Mouse (Mus musculus) stomach, embryonic 15.5 days (tissue): ENCODE results near the gene Il20rb. TPM values are rescaled to one million over a fixed set of nuclear protein-coding genes. Genes with fewer than 3 reads are reported as not detected.
A peak's percentile ranks its signal among the peaks of the same experiment; 100 is the strongest.

ENCODE experiments used
- ATAC-seq: fragments of 200-750 bp; cut with Nextera tagmentation; 2 replicates; pipeline ENCODE4 v1.8.0; 2017; ENCODE audit warnings: low read depth, moderate number of reproducible peaks, moderate TSS enrichment; ENCODE audit not compliant: insufficient read depth, low FRiP score
- H3K27ac ChIP-seq: fragments of 300-500 bp; sonication (generic); 2 replicates; pipeline ENCODE4 v1.5.1; 2015; ENCODE audit warnings: mild to moderate bottlenecking, inconsistent platforms
- H3K27me3 ChIP-seq: fragments of 300-500 bp; sonication (generic); replicated peaks from 2 replicates; pipeline ENCODE4 v1.6.1; 2015; ENCODE audit warnings: inconsistent platforms
- H3K36me3 ChIP-seq: fragments of 300-500 bp; sonication (generic); 2 replicates; pipeline ENCODE4 v1.6.1; 2015; ENCODE audit warnings: inconsistent platforms
- H3K4me1 ChIP-seq: fragments of 300-500 bp; sonication (generic); 2 replicates; pipeline ENCODE4 v1.6.1; 2015; ENCODE audit warnings: inconsistent platforms
- H3K4me2 ChIP-seq: fragments of 300-500 bp; sonication (generic); 2 replicates; pipeline ENCODE4 v1.6.1; 2015; ENCODE audit warnings: mild to moderate bottlenecking, inconsistent platforms
- H3K4me3 ChIP-seq: fragments of 300-500 bp; sonication (generic); replicated peaks from 2 replicates; pipeline ENCODE4 v1.5.1; 2015; ENCODE audit warnings: inconsistent platforms
- H3K9ac ChIP-seq: fragments of 300-500 bp; sonication (generic); 2 replicates; pipeline ENCODE4 v1.6.1; 2015; ENCODE audit warnings: inconsistent platforms
- H3K9me3 ChIP-seq: fragments of 300-500 bp; sonication (generic); 2 replicates; pipeline ENCODE4 v1.6.1; 2016; ENCODE audit warnings: inconsistent platforms
- WGBS: fragments of 180-500 bp; shearing (Covaris S2); methylation state at CpG from one replicate; pipeline ENCODE4 v1.1.7; 2015; 5-methylcytosine and 5-hydroxymethylcytosine counted together
- polyA plus RNA-seq: library from polyadenylated mRNA; unstranded; fragments of >200 nt; fragmentation: Nextera tagmentation; extraction: Ambion mirVana; gene quantifications from 2 replicates; pipeline ENCODE4 v1.2.1, GENCODE M21; 2015

Il20rb gene
- polyA plus RNA-seq, 1 experiment from 2014 or later = 1.4 TPM

GRCm38 (mm10) chr9:100453944-100454663, 32.5 kb downstream of the Il20rb start:
- Histone ChIP-seq H3K36me3 (no peaks in the 10 kb centered on the region), H3K27me3 (no peaks in the 10 kb centered on the region), H3K4me3 (peak overlapping the region; percentile 43), H3K9me3 (no peaks in the 10 kb centered on the region), H3K9ac (peak overlapping the region; percentile 29), H3K4me1 (peaks cover 8% of the 10 kb centered on the region; the same call in 1 of the 2 replicates), H3K4me2 (peak overlapping the region; percentile 81), H3K27ac (no peak overlapping the region)
- ATAC-seq = no peak
- whole genome bisulfite sequencing = 5% methylated on average over 25 of the region's 25 CpGs

DNA sequence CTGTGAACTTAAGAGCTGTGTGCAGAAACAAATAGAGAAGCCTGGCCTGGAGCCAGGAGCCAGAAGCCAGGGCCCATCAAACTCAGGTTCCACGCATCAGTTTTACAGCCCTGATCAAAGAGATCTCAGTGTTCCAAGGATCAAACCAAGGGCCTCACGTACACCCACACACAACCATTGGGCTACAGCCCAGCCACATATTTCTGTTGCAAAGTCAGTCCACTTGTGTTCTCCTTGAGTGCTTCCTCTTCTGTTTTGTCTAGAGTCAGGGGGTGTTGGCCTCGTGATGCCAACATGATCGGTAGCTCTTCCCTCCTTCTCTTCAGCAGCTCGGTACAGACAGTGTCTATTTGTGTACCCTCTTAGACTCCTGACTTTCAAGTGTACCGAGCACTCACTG, 34.2 kb downstream of the Il20rb start:
- Histone ChIP-seq H3K4me3 (no peak overlapping the region), H3K4me2 (no peak overlapping the region), H3K9me3 (no peaks in the 10 kb centered on the region), H3K27ac (no peak overlapping the region), H3K36me3 (no peaks in the 10 kb centered on the region), H3K9ac (no peak overlapping the region), H3K4me1 (peaks cover 8% of the 10 kb centered on the region; the same call in 1 of the 2 replicates), H3K27me3 (no peaks in the 10 kb centered on the region)
- 54% methylated on average over 6 of the region's 6 CpGs for WGBS
- peak; percentile 64 for ATAC-seq

- Histone ChIP-seq H3K4me2 (peak overlapping the region; percentile 77), H3K4me3 (peak overlapping the region; percentile 43), H3K9me3 (no peaks in the 10 kb centered on the region), H3K27ac (no peak overlapping the region), H3K4me1 (no peaks in the 10 kb centered on the region), H3K27me3 (no peaks in the 10 kb centered on the region), H3K9ac (no peak overlapping the region), H3K36me3 (no peaks in the 10 kb centered on the region)
- peak; percentile 79 for ATAC-seq
- WGBS = under 1% methylated on average over 32 of the region's 32 CpGs
Measured at GRCm38 (mm10) chr9:100446059-100446686, 40.4 kb downstream of the Il20rb start.

DNA sequence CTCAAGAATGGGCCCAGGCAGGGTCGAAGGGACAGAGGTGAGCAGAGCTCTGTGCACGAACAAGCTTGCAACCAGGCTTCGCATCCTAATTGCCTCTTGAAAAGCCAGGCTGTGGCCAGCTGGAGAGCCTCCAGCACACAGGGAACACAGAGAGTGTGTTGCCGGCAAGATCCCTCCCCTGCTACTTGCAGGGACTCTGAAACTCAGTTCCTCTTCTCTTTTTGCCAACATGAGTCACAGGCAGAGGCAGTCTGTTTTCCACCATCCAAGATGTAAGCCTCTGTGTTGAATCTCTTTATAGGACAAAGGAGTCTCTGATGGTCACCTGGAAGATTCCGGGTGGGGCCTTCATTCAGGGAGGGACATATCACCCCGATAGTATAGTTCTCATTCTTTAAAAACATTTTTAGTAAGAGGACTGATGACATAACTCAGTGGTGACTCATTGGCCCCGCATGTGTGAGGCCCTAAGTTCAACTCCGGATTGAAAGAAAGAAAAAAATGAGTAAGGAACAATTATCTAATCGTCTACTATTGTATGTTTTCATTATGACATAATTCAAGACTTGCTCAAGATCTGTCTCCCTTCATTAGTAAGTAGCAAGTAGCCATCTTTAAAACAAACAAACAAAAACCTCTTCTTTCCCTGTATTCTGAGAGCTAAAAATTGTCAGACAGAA, 46.3 kb downstream of the Il20rb start:
- H3K4me2 ChIP-seq = no peak overlapping the region

DNA sequence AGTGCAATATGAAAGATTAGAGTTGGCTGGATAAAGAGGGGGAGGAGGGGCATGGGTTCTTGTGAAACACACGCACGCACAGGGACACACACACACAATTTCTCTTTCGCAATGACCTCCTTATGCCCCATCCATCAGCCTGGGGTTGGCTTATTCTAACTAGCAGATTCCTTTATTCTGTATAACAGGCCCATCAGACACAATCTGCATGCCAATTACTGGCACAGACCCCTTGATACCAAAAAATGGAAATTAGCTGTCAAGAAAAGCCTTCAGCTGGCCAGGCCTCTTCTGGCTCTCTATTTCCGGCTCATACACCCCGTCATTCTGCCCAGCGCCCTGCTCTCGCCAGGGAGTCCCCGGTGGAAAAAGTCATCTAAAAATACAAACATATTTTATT, 47.1 kb downstream of the Il20rb start:
- no peaks in the 10 kb centered on the region for H3K36me3 ChIP-seq
- 81% methylated on average over 8 of the region's 8 CpGs for WGBS
- ATAC-seq = no peak
- no peaks in the 10 kb centered on the region for H3K9me3 ChIP-seq
- no peak overlapping the region for H3K9ac ChIP-seq
- H3K4me2 ChIP-seq = no peak overlapping the region
- H3K4me3 ChIP-seq = no peak overlapping the region
- H3K4me1 ChIP-seq = peaks cover 4% of the 10 kb centered on the region; the same call in 1 of the 2 replicates
- no peak overlapping the region for H3K27ac ChIP-seq
- no peaks in the 10 kb centered on the region for H3K27me3 ChIP-seq

More for the DNA sequence above, 46.3 kb downstream of the Il20rb start:
- WGBS = 38% methylated on average over 9 of the region's 9 CpGs
- H3K27ac ChIP-seq = no peak overlapping the region
- no peaks in the 10 kb centered on the region for H3K27me3 ChIP-seq
- no peak overlapping the region for H3K9ac ChIP-seq
- ATAC-seq = no peak
- H3K4me1 ChIP-seq = peaks cover 4% of the 10 kb centered on the region; the same call in 1 of the 2 replicates
- no peaks in the 10 kb centered on the region for H3K9me3 ChIP-seq
- no peaks in the 10 kb centered on the region for H3K36me3 ChIP-seq
- no peak overlapping the region for H3K4me3 ChIP-seq

DNA sequence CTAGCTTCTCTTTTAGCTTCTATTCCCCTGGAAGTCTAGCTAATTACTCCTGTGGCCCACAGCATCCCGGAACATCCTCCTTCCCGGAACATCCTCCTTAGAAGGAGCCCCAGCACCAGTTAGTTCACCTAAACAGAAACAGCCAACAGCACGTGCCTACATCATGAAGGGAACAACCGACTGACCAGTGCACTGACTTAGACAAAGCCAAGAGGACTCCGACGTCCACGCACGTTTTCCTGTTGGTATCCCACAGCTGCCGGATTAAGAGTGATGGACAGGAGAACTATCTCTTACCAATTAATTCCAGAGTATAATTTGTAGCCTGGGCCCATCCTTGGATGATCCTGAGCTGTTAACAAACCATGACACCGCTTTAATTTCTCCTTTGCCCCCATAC, 47.6 kb downstream of the Il20rb start:
- Histone ChIP-seq H3K9ac (no peak overlapping the region), H3K4me1 (peaks cover 4% of the 10 kb centered on the region; the same call in 1 of the 2 replicates), H3K9me3 (no peaks in the 10 kb centered on the region), H3K4me3 (no peak overlapping the region), H3K27me3 (no peaks in the 10 kb centered on the region), H3K4me2 (no peak overlapping the region), H3K36me3 (no peaks in the 10 kb centered on the region), H3K27ac (no peak overlapping the region)
- no peak for ATAC-seq
- 88% methylated on average over 10 of the region's 10 CpGs for WGBS

DNA sequence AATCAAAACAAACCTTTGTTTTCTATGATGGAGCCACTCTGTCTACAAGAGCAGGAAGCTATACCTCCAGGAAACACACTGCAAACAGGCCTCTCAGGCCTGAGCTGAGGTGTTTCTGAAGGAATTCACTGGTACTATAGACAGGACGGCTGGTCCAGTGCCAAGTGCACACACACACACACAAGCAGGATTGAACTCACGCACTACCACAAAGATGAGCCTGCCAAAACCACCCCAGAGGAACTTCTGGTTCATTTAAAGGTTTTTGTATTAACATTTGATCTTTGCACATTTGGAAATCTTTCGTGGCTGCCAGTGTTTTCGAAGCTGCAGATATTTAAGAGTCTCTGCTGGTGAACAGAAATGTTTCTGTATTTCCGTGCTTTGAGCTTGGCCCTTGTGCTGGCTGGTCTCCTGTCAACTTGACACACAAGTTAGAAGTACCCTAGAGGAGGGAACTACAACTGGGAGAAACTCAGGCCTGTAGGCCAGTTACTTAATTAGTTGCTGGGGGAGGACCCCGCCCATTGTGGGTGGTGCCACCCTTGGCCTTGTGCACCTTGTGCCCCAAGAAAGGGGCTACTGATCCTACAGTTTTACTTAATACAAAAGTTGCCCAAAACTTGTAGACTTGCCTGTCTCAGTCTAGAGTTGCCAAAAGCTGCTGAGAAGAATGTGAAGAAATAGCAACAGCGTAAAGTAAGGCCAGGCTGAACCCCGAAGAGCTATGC, 49.6 kb downstream of the Il20rb start:
- Histone ChIP-seq H3K36me3 (no peaks in the 10 kb centered on the region), H3K27me3 (no peaks in the 10 kb centered on the region), H3K9me3 (no peaks in the 10 kb centered on the region), H3K4me2 (no peak overlapping the region), H3K9ac (no peak overlapping the region), H3K4me3 (no peak overlapping the region), H3K4me1 (peaks cover 4% of the 10 kb centered on the region; the same call in 1 of the 2 replicates), H3K27ac (no peak overlapping the region)
- no peak for ATAC-seq
- 74% methylated on average over 8 of the region's 8 CpGs for WGBS

DNA sequence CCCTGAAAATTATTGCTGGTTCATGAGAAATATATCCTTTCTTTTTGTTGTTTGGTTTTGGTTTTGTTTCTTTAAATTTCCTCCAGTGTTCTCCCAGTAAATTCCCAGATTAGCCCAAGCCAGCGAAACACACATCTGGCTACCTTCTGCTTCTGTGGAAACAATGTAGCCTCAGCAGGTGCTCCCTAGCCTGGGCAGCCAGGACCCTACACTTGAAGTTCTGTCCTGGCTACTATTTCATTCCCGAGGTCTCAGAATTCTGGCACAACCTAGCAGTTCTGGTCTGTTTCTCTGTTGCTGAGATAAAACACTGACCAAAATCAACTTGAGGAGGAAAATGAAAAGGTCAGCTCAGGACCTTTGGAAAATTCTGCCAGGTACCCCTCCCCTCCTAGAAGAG, 55.2 kb downstream of the Il20rb start:
- Histone ChIP-seq H3K4me3 (no peak overlapping the region), H3K9ac (no peak overlapping the region), H3K4me2 (no peak overlapping the region), H3K27ac (no peak overlapping the region), H3K27me3 (no peaks in the 10 kb centered on the region), H3K4me1 (no peaks in the 10 kb centered on the region), H3K36me3 (no peaks in the 10 kb centered on the region), H3K9me3 (no peaks in the 10 kb centered on the region)
- WGBS = 65% methylated on average over 2 of the region's 2 CpGs
- no peak for ATAC-seq

DNA sequence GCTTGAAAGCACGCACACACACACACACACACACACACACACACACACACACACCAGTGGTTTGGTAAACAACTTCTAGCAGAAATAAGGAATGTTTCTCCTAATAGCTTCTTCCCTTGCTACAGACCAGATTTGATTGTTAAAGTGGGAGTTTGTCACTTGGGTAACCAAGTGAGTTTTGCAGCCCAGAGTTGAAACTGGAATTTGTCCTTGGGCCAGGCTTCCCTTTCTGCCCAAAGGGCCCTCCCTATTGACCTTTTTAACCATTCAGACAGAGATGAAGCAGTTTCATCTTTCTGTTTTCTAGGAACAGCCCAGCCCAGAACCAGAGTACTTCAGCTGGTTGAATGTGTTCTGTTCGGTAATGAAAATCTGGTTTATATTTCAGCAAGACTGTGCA, 55.7 kb downstream of the Il20rb start:
- Histone ChIP-seq H3K27me3 (no peaks in the 10 kb centered on the region), H3K4me2 (no peak overlapping the region), H3K36me3 (no peaks in the 10 kb centered on the region), H3K9me3 (no peaks in the 10 kb centered on the region), H3K4me1 (no peaks in the 10 kb centered on the region), H3K27ac (no peak overlapping the region), H3K4me3 (no peak overlapping the region), H3K9ac (no peak overlapping the region)
- 51% methylated on average over 2 of the region's 2 CpGs for WGBS
- no peak for ATAC-seq

DNA sequence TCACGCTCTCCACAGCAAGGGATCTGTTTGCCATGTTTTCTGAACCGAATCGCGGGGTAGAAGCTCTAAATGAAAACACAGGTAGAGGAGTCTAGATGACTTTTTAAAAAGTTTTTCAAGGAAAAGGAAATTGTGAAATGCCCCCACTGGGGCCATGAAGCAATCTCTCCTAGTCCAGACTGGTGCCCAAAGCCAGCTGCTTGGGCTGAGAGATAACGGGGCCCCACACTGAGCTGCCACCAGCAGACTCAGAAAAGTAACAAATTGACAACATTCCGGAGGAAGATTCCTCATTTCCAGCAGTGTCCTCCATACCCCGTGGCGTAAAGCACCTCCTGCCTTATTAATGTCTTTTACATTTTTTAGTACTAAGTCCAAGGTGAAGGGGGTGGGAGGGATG, 66.9 kb downstream of the Il20rb start:
- Histone ChIP-seq H3K9ac (no peak overlapping the region), H3K36me3 (no peaks in the 10 kb centered on the region), H3K4me3 (no peak overlapping the region), H3K27me3 (no peaks in the 10 kb centered on the region), H3K4me2 (no peak overlapping the region), H3K27ac (no peak overlapping the region), H3K4me1 (no peaks in the 10 kb centered on the region), H3K9me3 (no peaks in the 10 kb centered on the region)
- WGBS = 64% methylated on average over 8 of the region's 8 CpGs
- ATAC-seq = no peak

- Histone ChIP-seq H3K9ac (no peak overlapping the region), H3K27me3 (no peaks in the 10 kb centered on the region), H3K4me3 (no peak overlapping the region), H3K4me1 (no peaks in the 10 kb centered on the region), H3K9me3 (no peaks in the 10 kb centered on the region), H3K27ac (no peak overlapping the region), H3K4me2 (no peak overlapping the region), H3K36me3 (no peaks in the 10 kb centered on the region)
- 77% methylated on average over 8 of the region's 8 CpGs for WGBS
- ATAC-seq = no peak
Measured at GRCm38 (mm10) chr9:100419103-100419502, 67.5 kb downstream of the Il20rb start.
